Mouse (Mus musculus) spleen, postnatal 36 days (tissue): ENCODE data around the gene Cox7a2.

Source experiments
- DNase-seq, 2 experiments: peaks; one replicate each; pipeline ENCODE4 v3.0.0; 2022; ENCODE audit warnings: low spot score in 2 of 2, mixed read lengths in 1 of 2

The Cox7a2 gene

DNA sequence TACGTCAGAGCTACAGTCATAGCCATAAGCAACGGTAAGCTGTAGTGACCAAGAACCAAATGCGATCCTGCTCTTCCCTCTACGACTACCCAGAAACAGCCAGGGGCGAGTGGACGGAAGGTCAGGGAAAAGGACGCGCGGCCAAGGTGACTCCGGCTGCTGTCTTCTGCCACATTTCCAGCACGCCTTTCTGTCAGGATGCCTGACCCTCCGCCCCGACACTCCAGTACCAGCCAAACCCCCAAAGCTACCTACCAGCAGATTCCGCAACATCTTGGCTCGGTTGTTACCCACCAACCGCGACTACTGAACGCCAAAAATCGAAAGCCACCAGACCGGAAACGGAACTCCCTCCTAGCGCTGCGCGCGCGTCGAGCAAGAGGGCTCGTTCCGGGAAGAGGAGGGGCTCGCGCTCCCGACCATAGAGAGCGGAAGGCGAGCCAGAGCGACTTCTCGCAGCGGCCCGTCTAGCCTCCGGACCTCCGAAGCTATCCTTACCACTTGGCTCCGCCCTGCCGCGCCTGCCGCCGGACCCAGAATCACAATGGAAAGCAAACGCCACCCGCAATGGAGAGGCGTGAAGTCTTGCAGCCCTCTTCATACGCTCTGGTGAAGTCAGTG lies at the start of gene Cox7a2:
Gene Cox7a2 (minus strand): TSS at position 494 of the 621 bp plus-strand sequence.
- DNase-seq = peak; percentile 96

DNA sequence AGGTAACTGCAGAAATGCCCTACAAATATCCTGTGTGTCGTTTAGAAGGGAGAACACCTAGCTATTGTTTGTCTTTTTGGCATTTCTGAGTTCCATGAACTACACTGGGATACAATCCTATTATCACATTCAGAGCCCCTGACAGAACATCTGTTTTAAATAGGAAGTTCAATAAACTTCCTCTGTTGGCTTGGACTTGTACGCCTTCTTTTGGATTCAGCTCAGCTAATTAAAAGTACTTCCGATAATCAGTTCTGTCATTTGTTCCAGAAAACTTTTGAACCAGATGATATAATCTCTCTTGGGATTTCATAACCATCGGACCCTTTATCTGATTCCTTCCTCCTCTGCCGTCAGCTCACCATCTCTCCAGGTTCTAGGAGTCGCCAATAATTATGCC lies 49.7 kb upstream of the Cox7a2 start:
- DNase-seq = no peak

GRCm38 (mm10) chr9:79807178-79807577 lies 47.5 kb upstream of the Cox7a2 start:
- DNase-seq = no peak

DNA sequence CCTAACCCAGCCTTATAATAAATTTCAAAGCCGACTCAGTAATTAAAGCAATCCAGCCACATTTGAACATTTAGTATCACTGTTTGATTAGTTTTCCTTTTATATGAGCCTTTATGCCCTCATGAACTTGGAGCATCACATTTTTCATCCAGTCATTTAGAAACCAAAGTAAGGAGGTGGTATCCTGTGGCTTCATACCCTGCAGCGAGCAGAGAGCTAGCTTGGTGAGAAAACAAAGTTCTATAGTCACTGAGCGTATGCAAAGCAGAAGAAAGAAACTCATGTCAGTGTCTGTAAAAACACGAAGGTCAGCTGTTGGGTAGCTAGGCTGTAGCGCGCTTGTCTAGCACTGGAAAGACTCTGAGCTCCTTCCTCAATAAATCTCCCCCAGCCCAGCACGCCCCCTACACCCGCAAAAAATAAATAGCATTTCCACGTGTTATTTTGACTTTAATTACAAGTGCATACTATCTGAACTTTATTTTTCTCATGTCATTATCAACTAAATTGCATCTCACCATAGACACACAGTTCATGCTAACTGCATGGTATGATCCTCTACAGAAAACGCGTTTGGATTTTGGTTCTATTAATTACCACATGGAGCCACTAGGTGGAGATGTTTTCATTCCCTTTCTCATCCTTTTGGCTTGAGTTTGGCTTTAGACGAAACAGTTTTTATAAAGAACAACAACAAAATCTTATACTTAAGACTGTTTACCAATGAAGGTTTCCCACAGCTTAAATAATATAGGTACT lies 46.8 kb upstream of the Cox7a2 start:
- DNase-seq = no peak

- no peak for DNase-seq
These were observed 45.7 kb upstream of the Cox7a2 start for GRCm38 (mm10) chr9:79805426-79805825.

DNA sequence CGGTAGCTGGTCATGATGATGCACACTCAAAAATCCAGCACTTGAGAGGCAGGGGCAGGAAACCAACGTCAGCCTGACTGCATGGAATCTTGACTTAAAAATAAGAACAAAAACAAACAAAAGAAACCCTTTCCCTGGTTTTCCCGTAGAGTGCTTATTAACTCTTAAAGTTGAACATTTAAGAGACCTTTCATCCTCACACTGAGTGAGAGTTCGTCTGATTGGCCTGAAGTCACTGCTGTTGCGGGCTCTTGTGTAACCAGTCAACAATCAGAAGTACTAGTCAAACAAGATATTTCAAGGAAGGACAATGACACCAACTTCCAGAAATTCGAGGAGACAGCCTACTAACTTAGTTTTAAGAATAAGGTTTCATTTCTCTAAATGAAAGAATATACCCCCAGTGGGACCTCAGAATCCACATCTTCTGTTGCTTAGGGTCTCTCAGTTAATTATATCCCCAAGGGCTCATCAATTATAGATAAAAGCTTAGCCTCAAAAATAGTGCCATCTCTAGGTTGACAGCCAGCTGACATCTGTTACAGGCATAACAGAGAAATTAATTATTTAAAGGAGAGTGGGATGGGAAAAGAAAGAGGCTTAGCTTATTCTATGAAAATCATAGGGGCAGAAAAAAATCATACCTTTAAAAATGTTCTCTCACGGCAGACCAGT lies 36.9 kb upstream of the Cox7a2 start:
- no peak for DNase-seq

- no peak for DNase-seq
These were observed 35.4 kb upstream of the Cox7a2 start for GRCm38 (mm10) chr9:79795076-79795475.

GRCm38 (mm10) chr9:79792841-79793835 lies 33.5 kb upstream of the Cox7a2 start, which contains the start of gene Tmem30a:
Tmem30a (minus strand) TSS chr9:79793507.
- DNase-seq = peak; percentile 88 to 90

GRCm38 (mm10) chr9:79785794-79786085 lies 26.1 kb upstream of the Cox7a2 start:
- no peak for DNase-seq

DNA sequence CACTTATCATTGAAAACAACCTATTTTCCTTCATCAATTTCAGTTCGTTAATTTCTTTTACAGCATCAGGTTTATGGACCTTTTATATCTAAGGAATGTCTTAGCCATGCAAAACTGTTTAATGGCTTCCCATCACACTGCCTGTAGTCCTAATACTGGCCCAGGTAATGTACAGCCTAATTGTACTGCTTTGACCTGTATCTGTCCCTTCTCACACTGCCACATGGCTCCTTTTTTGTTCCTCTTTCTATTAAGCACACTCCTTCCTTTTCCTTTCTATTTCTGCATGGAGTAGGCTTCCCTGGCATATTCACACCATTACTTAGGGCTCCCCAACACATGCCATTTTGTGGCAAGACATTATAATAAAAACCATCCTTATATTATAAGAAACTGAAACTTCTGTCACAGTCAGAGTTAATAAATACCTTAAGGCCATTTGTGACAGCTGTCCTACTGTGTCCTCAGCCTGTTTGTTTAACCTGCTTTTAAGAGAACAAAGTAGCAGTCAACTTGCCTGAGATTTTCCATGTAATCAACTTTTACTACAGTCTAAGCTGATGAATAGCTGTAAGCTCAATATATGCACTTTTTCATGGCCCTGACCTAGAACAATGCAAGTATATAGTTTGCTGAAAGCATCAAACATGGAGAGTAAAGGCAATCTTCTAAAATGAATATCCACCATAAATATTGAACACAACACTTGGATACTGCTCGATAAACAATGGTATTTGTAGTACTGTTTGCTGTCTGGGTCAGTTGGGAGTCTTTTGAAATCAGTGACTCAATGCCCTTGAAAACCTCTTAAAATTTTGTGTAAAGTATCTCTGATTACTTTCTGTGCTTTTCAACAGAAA lies 25.5 kb upstream of the Cox7a2 start:
- no peak for DNase-seq

DNA sequence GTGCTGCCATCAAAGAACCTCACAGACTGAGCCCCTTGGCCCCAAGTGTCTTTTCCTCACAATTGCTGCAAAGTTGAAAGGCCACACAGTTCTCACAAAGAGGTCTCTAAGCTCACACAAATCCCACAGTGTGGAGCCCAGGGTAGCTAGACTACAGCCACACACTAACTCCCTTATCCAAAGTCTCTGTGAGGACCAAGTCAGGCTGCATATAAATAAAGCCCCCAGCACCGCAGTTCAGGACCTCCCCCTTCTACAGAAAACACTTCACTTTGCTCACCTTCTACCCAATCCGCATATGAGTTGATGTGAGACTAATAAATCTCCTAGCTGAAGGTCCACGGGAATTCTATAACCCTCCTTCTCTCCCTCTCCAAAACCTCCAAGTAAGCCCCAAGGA lies 24.8 kb upstream of the Cox7a2 start:
- DNase-seq = no peak

- DNase-seq = no peak
These were observed 19.7 kb upstream of the Cox7a2 start for GRCm38 (mm10) chr9:79779354-79779753.

- no peak for DNase-seq
These were observed 7.4 kb upstream of the Cox7a2 start for GRCm38 (mm10) chr9:79766991-79767545.

- DNase-seq = no peak
These were observed 5.7 kb upstream of the Cox7a2 start for GRCm38 (mm10) chr9:79765329-79765728.

- DNase-seq = no peak
These were observed 2.8 kb upstream of the Cox7a2 start for GRCm38 (mm10) chr9:79762519-79762918.

DNA sequence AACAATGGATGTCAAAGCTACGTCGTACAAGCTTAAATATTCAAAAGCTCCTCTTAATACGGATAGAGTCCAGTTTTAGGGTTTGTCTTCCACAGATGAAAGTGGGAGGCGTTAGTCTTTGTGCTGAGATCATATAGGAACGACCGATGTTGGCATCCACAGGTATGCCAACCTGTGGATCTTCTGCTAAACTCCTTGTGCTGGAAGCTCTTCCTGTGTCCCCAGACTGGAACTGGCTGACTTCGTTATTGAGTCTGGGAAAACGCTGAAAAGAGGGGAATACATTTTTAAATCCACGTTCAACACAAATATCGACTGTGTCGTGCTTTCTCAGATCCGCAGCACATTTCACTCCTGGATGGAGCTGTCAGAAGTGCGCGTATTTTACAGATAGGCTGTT lies 398 bp upstream of the Cox7a2 start:
- no peak for DNase-seq

GRCm38 (mm10) chr9:79755311-79755710 lies 4.4 kb downstream of the Cox7a2 start:
- no peak for DNase-seq

DNA sequence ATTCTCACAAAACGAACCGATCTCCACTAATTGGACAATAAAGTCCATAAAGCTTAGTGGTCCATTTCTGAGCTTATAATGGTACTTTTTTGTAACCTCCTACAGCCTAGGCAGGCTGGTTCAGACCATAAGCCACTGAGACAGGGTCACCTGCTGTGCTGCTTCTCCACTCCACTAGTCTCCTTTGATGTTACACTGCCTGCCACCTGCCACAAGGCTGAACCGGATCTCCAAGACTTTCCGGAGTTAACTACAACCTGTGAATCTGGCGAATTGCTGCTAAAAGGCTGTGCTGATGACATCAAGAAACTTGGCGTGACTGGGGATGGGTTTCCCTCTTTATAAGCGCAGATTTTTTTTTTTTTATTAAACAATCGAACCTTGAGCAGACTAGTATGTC lies 7.8 kb downstream of the Cox7a2 start:
- DNase-seq = no peak

DNA sequence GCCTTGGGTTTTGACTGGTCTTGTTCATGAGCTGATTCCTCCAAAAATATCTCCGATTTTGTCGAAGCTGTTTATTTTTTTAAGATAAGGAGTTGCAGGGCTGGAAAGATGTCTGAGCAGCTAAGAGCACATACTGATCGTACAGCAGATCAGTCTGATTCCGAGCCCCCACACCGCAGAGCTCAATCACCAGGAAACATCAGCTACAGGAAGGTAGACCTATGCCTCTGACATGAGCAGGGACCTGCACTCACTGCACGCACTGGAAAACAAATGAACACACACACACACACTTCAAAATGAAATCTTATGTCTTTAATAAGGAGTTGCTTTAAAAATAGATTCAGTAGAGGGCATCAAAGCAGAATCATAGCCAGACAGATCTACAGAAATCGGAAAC lies 9.0 kb downstream of the Cox7a2 start:
- no peak for DNase-seq

DNA sequence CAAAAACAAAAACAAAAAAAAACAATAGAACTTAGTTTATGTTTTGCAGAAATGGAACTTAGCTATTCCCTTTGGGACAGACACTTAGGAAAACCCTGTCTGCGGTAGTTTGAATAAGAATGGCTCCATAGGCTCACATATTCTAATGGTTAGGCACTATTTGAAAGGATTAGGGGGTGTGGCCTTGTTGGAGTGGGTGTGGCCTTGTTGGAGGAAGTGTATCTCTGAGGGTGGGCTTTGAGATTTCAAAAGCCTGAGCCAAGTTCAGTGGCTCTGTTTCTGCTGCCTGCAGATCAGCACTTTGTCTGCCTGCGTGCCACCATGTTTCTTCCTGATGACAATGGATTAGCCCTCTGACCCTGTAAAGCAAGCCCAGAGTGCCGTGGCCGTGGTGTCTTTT lies 14.6 kb downstream of the Cox7a2 start:
- no peak for DNase-seq

GRCm38 (mm10) chr9:79735608-79736007 lies 24.1 kb downstream of the Cox7a2 start:
- peak; percentile 63 to 69 for DNase-seq
